1 mouse cellular context compared by ENCODE assay signal in the genomic region with DNA sequence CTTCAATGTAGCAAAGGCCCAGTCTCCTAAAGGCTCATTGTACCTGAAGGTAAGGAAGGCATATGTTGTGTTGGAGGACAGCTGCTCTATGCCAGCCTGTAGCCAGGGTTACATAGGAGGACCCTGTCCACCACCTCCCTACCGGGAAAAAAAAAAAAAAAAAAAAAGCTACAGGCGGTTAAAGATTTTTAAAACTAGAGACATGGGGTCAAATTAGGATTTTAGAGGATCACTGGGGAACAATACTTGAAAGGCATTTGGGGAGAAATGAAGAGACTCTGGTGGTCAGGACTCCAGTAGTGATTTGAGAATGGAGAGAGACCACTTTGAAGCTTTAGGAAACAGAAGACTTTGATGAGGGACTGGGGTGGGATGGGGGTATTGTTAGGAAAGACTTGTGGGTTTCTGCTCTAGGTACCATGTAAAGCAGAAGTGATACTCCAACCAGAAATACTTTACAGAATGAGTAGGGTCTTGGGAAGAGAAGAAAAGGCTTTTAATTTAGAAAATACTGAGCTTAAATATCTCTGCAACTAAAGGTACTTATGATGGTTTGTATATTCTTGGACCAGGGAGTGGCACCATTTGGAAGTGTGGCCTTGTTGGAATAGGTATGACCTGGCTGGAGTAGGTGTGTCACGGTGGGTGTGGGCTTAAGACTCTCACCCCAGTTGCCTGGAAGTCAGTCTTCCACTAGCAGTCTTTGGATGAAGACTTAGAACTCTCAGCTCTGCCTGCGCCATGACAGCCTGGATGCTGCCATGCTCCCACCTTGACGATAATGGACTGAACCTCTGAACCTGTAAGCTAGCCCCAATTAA.
TF ChIP-seq lines count a peak whose summit lies in the region.

No protein-coding gene starts in this region.

TF ChIP-seq in MEL, 35 proteins besides CTCF, POLR2A, EP300 and RAD21:
- peak; percentile 75 for TF ChIP-seq ZNF384 (IDR thresholded peaks at IDR 0.05; ENCODE audit: low read depth, low read length)
